Mouse (Mus musculus) adrenal gland, adult (tissue): ENCODE measurements around the gene Rbpjl.

Experiments used
- DNase-seq, 2 experiments: peaks; one replicate each; pipeline ENCODE4 v3.0.0; 2022 to 2023; ENCODE audit warnings: low spot score in 1 of 2; ENCODE audit not compliant: inconsistent age in 2 of 2

Rbpjl gene

GRCm38 (mm10) chr2:164402906-164403305, at the start of gene Rbpjl:
Gene Rbpjl, plus strand, starts transcription at chr2:164403141.
- peak; percentile 74 to 88 for DNase-seq

GRCm38 (mm10) chr2:164353356-164353755, 49.6 kb upstream of the Rbpjl start:
- DNase-seq: no peak

GRCm38 (mm10) chr2:164356177-164356967, 46.6 kb upstream of the Rbpjl start:
- DNase-seq: peak in 1 of 2 experiments; percentile 72

GRCm38 (mm10) chr2:164358373-164358772, 44.6 kb upstream of the Rbpjl start:
- DNase-seq: no peak

GRCm38 (mm10) chr2:164359031-164359430, 43.9 kb upstream of the Rbpjl start:
- DNase-seq: no peak

- DNase-seq: no peak
Measured at GRCm38 (mm10) chr2:164359668-164360067, 43.3 kb upstream of the Rbpjl start.

- no peak for DNase-seq
Measured at GRCm38 (mm10) chr2:164360974-164361657, 41.8 kb upstream of the Rbpjl start.

GRCm38 (mm10) chr2:164366947-164367346, 36.0 kb upstream of the Rbpjl start:
- DNase-seq: no peak

- no peak for DNase-seq
Measured at GRCm38 (mm10) chr2:164368620-164369105, 34.3 kb upstream of the Rbpjl start.

- no peak for DNase-seq
Measured at GRCm38 (mm10) chr2:164371371-164371770, 31.6 kb upstream of the Rbpjl start.

- no peak for DNase-seq
Measured at GRCm38 (mm10) chr2:164372408-164373053, 30.4 kb upstream of the Rbpjl start.

- DNase-seq: peak in 1 of 2 experiments; percentile 47
Measured at GRCm38 (mm10) chr2:164373187-164373586, 29.8 kb upstream of the Rbpjl start.

- DNase-seq: no peak
Measured at GRCm38 (mm10) chr2:164377478-164378426, 25.2 kb upstream of the Rbpjl start.

- DNase-seq: no peak
Measured at GRCm38 (mm10) chr2:164381726-164382125, 21.2 kb upstream of the Rbpjl start.

- DNase-seq: peak in 1 of 2 experiments; percentile 77
Measured at GRCm38 (mm10) chr2:164382971-164383370, 20.0 kb upstream of the Rbpjl start.

GRCm38 (mm10) chr2:164383656-164384399, 19.1 kb upstream of the Rbpjl start:
- DNase-seq: peak in 1 of 2 experiments; percentile 80

- DNase-seq: no peak
Measured at GRCm38 (mm10) chr2:164385927-164386763, 16.8 kb upstream of the Rbpjl start.

GRCm38 (mm10) chr2:164386953-164387352, 16.0 kb upstream of the Rbpjl start:
- DNase-seq: peak; percentile 34 to 74

GRCm38 (mm10) chr2:164389020-164389419, 13.9 kb upstream of the Rbpjl start, which contains the start of gene Slpi:
Gene Slpi, minus strand, starts transcription at chr2:164389095.
- no peak for DNase-seq
